Mouse (Mus musculus): ENCODE results near the gene Cebpa. TPM values are rescaled to one million over a fixed set of nuclear protein-coding genes. Genes with fewer than 3 reads are reported as not detected.

Gene Cebpa
- total RNA-seq (2023), result 1.3 TPM

DNA sequence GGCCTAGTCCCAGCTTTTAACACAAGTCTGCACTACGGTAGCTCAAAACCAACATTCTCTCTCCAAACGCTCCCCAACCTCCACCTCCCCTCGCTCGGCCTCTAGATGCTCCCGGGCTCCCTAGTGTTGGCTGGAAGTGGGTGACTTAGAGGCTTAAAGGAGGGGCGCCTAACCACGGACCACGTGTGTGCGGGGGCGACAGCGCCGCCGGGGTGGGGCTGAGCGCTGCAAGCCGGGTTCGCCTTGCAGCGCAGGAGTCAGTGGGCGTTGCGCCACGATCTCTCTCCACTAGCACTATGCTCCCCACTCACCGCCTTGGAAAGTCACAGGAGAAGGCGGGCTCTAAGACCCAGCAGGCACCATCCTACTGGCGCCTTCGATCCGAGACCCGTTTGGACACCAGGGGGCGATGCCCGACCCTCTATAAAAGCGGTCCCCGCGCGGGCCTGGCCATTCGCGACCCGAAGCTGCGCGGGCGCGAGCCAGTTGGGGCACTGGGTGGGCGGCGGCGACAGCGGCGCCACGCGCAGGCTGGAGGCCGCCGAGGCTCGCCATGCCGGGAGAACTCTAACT is at the start of gene Cebpa:
Cebpa (plus strand) TSS at position 453 of the 573 bp plus-strand sequence.

Other genes with a start within 250 kb of the Cebpa start
- gene Pepd, start 206.9 kb upstream of the Cebpa start, total RNA-seq (2023), result 33.5 TPM
- 34.0 TPM for gene Cebpg, start 62.7 kb upstream of the Cebpa start, total RNA-seq (2023)
- not detected for gene Slc7a10, start 67.1 kb downstream of the Cebpa start, total RNA-seq (2023)
- gene Lrp3, start 96.2 kb downstream of the Cebpa start, total RNA-seq (2023), result not detected
- 17.6 TPM for gene Gpatch1, start 199.1 kb downstream of the Cebpa start, total RNA-seq (2023)
- gene Rhpn2, start 214.9 kb downstream of the Cebpa start, total RNA-seq (2023), result not detected